Mouse (Mus musculus) kidney, postnatal 0 days (tissue): ENCODE measurements around the gene Fermt1. TPM values are rescaled to one million over a fixed set of nuclear protein-coding genes. Genes with fewer than 3 reads are reported as not detected.

ENCODE experiments used
- ATAC-seq: fragments of 200-750 bp; cut with Nextera tagmentation; replicated peaks from 2 replicates; pipeline ENCODE4 v1.8.0; 2017; ENCODE audit warnings: low read depth, moderate number of reproducible peaks, moderate TSS enrichment, moderate library complexity; ENCODE audit not compliant: low FRiP score
- DNase-seq: peaks from one replicate; pipeline ENCODE4 v3.0.0-alpha.2; 2016; ENCODE audit warnings: low spot score
- H3K27ac ChIP-seq: fragments of 300-500 bp; sonication (generic); 2 replicates; pipeline ENCODE4 v1.5.1; 2014; ENCODE audit warnings: mild to moderate bottlenecking
- H3K27me3 ChIP-seq: fragments of 300-500 bp; sonication (generic); 2 replicates; pipeline ENCODE4 v1.6.1; 2014; ENCODE audit warnings: low read length, mixed read lengths; ENCODE audit not compliant: insufficient read depth
- H3K36me3 ChIP-seq: fragments of 300-500 bp; sonication (generic); 2 replicates; pipeline ENCODE4 v1.6.1; 2014; ENCODE audit warnings: low read length, mixed read lengths; ENCODE audit not compliant: insufficient read depth
- H3K4me1 ChIP-seq: fragments of 300-500 bp; sonication (generic); replicated peaks from 2 replicates; pipeline ENCODE4 v1.6.1; 2014; ENCODE audit warnings: antibody characterized with exemption, low read length, mixed read lengths; ENCODE audit not compliant: insufficient read depth
- H3K4me2 ChIP-seq: fragments of 300-500 bp; sonication (generic); 2 replicates; pipeline ENCODE4 v1.6.1; 2014; ENCODE audit warnings: mild to moderate bottlenecking, low read length, moderate library complexity, mixed read lengths
- H3K4me3 ChIP-seq: fragments of 300-500 bp; sonication (generic); replicated peaks from 2 replicates; pipeline ENCODE4 v1.5.1; 2014; ENCODE audit warnings: low read depth, low read length
- H3K9ac ChIP-seq: fragments of 300-500 bp; sonication (generic); 2 replicates; pipeline ENCODE4 v1.6.1; 2014; ENCODE audit warnings: low read depth, low read length
- H3K9me3 ChIP-seq: fragments of 300-500 bp; sonication (generic); replicated peaks from 2 replicates; pipeline ENCODE4 v1.6.1; 2016; ENCODE audit warnings: low read length, inconsistent platforms, mixed read lengths
- CTCF ChIP-seq: IDR thresholded peaks from 2 replicates; pipeline ENCODE4 v1.5.1; 2016; ENCODE audit warnings: antibody characterized with exemption, low read depth, mild to moderate bottlenecking, moderate library complexity
- WGBS: fragments of 180-500 bp; shearing (Covaris S2); extraction: QIAGEN DNeasy Blood & Tissue Kit; methylation state at CpG from one replicate; pipeline ENCODE4 v1.1.7; 2014; 5-methylcytosine and 5-hydroxymethylcytosine counted together
- polyA plus RNA-seq: library from polyadenylated mRNA; unstranded; fragments of >200 nt; fragmentation: Nextera tagmentation; extraction: Ambion mirVana; gene quantifications from 2 replicates; pipeline ENCODE4 v1.2.1, GENCODE M21; 2015

Gene Fermt1
- polyA plus RNA-seq, 1 experiment from 2014 or later = 22.5 TPM

- no peak for DNase-seq
- TF ChIP-seq CTCF = no peak
- H3K36me3 ChIP-seq = no peaks in the 10 kb centered on the region
- H3K27ac ChIP-seq = no peak overlapping the region
- no peak overlapping the region for H3K4me2 ChIP-seq
- H3K9ac ChIP-seq = no peak overlapping the region
- no peak for ATAC-seq
- H3K4me1 ChIP-seq = no peaks in the 10 kb centered on the region
- H3K4me3 ChIP-seq = no peak overlapping the region
- 84% methylated on average over 2 of the region's 2 CpGs for WGBS
- H3K9me3 ChIP-seq = no peaks in the 10 kb centered on the region
- H3K27me3 ChIP-seq = no peaks in the 10 kb centered on the region
Measured at GRCm38 (mm10) chr2:132927298-132927697, 18.4 kb downstream of the Fermt1 start.

GRCm38 (mm10) chr2:132923290-132924085 is 22.2 kb downstream of the Fermt1 start:
- Histone ChIP-seq H3K27me3 (no peaks in the 10 kb centered on the region), H3K36me3 (no peaks in the 10 kb centered on the region), H3K9ac (no peak overlapping the region), H3K27ac (peak overlapping the region; percentile 77), H3K9me3 (no peaks in the 10 kb centered on the region), H3K4me1 (no peaks in the 10 kb centered on the region), H3K4me2 (no peak overlapping the region), H3K4me3 (no peak overlapping the region)
- ATAC-seq (peak; percentile 84), DNase-seq (peak; percentile 44)
- WGBS = 45% methylated on average over 8 of the region's 8 CpGs
- no peak for TF ChIP-seq CTCF

GRCm38 (mm10) chr2:132922076-132922873 is 23.4 kb downstream of the Fermt1 start:
- no peaks in the 10 kb centered on the region for H3K4me1 ChIP-seq
- no peaks in the 10 kb centered on the region for H3K36me3 ChIP-seq
- peak overlapping the region; percentile 42; the same call in 1 of the 2 replicates for H3K27ac ChIP-seq
- ATAC-seq (no peak), DNase-seq (no peak)
- WGBS = 51% methylated on average over 9 of the region's 9 CpGs
- no peak overlapping the region for H3K9ac ChIP-seq
- TF ChIP-seq CTCF = no peak
- H3K27me3 ChIP-seq = no peaks in the 10 kb centered on the region
- no peak overlapping the region for H3K4me2 ChIP-seq
- H3K4me3 ChIP-seq = no peak overlapping the region
- H3K9me3 ChIP-seq = no peaks in the 10 kb centered on the region

- WGBS = 61% methylated on average over 1 of the region's 1 CpGs
- Histone ChIP-seq H3K36me3 (peaks cover 3% of the 10 kb centered on the region; the same call in 1 of the 2 replicates), H3K9me3 (no peaks in the 10 kb centered on the region), H3K27me3 (no peaks in the 10 kb centered on the region), H3K27ac (no peak overlapping the region), H3K4me2 (no peak overlapping the region), H3K4me1 (no peaks in the 10 kb centered on the region), H3K9ac (no peak overlapping the region), H3K4me3 (no peak overlapping the region)
- DNase-seq = no peak
- no peak for ATAC-seq
- TF ChIP-seq CTCF = no peak
Measured at GRCm38 (mm10) chr2:132914785-132915184, 30.9 kb downstream of the Fermt1 start.

GRCm38 (mm10) chr2:132906763-132907162 is 38.9 kb downstream of the Fermt1 start:
- Histone ChIP-seq H3K27me3 (no peaks in the 10 kb centered on the region), H3K4me3 (no peak overlapping the region), H3K36me3 (peaks cover 3% of the 10 kb centered on the region; the same call in 1 of the 2 replicates), H3K9me3 (no peaks in the 10 kb centered on the region), H3K9ac (no peak overlapping the region), H3K4me2 (no peak overlapping the region), H3K4me1 (no peaks in the 10 kb centered on the region), H3K27ac (no peak overlapping the region)
- DNase-seq = peak; percentile 45
- 33% methylated on average over 8 of the region's 8 CpGs for WGBS
- no peak for ATAC-seq
- peak; percentile 71 for TF ChIP-seq CTCF

- no peak overlapping the region for H3K4me2 ChIP-seq
- ATAC-seq (no peak), DNase-seq (no peak)
- H3K4me1 ChIP-seq = no peaks in the 10 kb centered on the region
- no peaks in the 10 kb centered on the region for H3K27me3 ChIP-seq
- 61% methylated on average over 2 of the region's 2 CpGs for WGBS
- H3K27ac ChIP-seq = no peak overlapping the region
- H3K4me3 ChIP-seq = no peak overlapping the region
- no peak overlapping the region for H3K9ac ChIP-seq
- no peak for TF ChIP-seq CTCF
- H3K9me3 ChIP-seq = no peaks in the 10 kb centered on the region
- H3K36me3 ChIP-seq = no peaks in the 10 kb centered on the region
Measured at GRCm38 (mm10) chr2:132904961-132905360, 40.7 kb downstream of the Fermt1 start.
